10 mouse cellular contexts compared by ENCODE assay signal in the genomic region with DNA sequence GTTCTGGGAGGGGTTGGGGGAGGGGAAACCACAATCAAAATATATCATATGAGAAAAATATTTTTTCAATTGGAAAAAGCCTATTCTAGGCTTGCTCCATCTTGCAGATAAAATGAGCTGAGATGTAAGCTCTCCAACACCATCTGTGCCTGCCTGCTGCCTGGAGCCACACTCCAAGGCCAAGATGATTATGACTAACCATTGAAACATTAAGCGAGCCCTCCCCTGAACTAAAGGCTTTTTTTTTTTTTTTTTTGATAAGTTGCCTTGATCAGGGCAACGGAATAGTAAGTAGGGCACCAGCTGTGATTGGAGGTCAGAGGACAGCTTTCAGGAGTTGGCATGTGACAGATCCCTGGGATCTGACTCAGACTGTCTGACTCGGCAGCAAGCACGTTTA. TPM values are rescaled to one million over a fixed set of nuclear protein-coding genes. Genes with fewer than 3 reads are reported as not detected.
DNase-seq lines count a peak whose midpoint lies in the region.
"Had no signal": no experiment of that assay in that cellular context is flagged by ENCODE, and none has a peak within 500 bp of the region (broad histone marks: within the 10 kb centered on the region; RNA-seq: fewer than 3 reads in every experiment).

No protein-coding gene starts in this region.

- intact Hi-C loops in left cerebral cortex, postnatal 25 days (cut with DNase I) = no loop called here

- peak; percentile 48 for DNase-seq in adrenal gland, adult 8-10 months
- no peak for DNase-seq in adrenal gland, postnatal 36 days
- DNase-seq in left cerebral cortex, postnatal 25 days (ENCODE audit: low spot score in 2 of 2) = peak; percentile 36 to 80
- DNase-seq in left cerebral cortex, adult 11 months (ENCODE audit: low spot score) = no peak
- DNase-seq in cerebellum, adult 9-10 months = peak; percentile 78
- DNase-seq in right cerebral cortex, adult 2 months (ENCODE audit: low spot score in 2 of 2) = peak; percentile 37 to 47
- no peak for DNase-seq in MN1 (ENCODE audit: low spot score)
- no peak for DNase-seq in spleen, postnatal 10 days (ENCODE audit: low spot score in 2 of 2)

RNA-seq across cellular contexts. Expression of a gene that starts 6.8 kb away (rescaled TPM):
- total RNA-seq in adrenal gland, adult 8-10 months (2022) = 100 to 1,000 TPM; 259 to 564 (median 438) TPM
- total RNA-seq in adrenal gland, postnatal 36 days (2021) = 100 to 1,000 TPM; 105 to 213 TPM
- total RNA-seq in left cerebral cortex, postnatal 25 days (2021) = 100 to 1,000 TPM; 119 to 141 TPM
- total RNA-seq: granulocyte monocyte progenitor cell, adult 5-6 weeks; hematopoietic stem cell, adult 5-6 weeks had no signal

RNA-seq across cellular contexts. Expression of a gene that starts 30.2 kb away (rescaled TPM):
- 10 to 100 TPM; 25.6 to 30.9 (median 28.1) TPM for total RNA-seq in adrenal gland, adult 8-10 months (2022)
- total RNA-seq in adrenal gland, postnatal 36 days (2021) = 10 to 100 TPM; 17.7 to 24.3 TPM
- 10 to 100 TPM; 36.3 to 39.0 TPM for total RNA-seq in left cerebral cortex, postnatal 25 days (2021)

Comparison
In these comparisons a context has a peak if more than half of its experiments do, and no peak if none do; other contexts are left out.
1. DNase-seq: peak in adrenal gland, adult 8-10 months (single experiment), left cerebral cortex, postnatal 25 days (2 of 2), cerebellum, adult 9-10 months (single experiment) and right cerebral cortex, adult 2 months (2 of 2); none in adrenal gland, postnatal 36 days (0 of 2), left cerebral cortex, adult 11 months (single experiment), MN1 (single experiment) and spleen, postnatal 10 days (0 of 2).